Mouse (Mus musculus): ENCODE data around the gene Usp9x.

GRCm38 (mm10) chrX:13208404-13208803, 137.1 kb downstream of the Usp9x start:
- no peak for TF ChIP-seq CTCF (IDR thresholded peaks at IDR 0.05; ENCODE audit: extremely low read depth, insufficient read length, insufficient replicate concordance, low read depth, low read length)
- TF ChIP-seq POLR2A (IDR thresholded peaks at IDR 0.05; ENCODE audit: low read depth, low read length), result no peak

Data from small intestine, adult 2 months (tissue).